Mouse (Mus musculus) megakaryocyte, embryonic 14.5 days (primary cell): ENCODE data around the gene Klhdc4.

Source experiments
- FLI1 ChIP-seq: IDR thresholded peaks from 2 replicates; pipeline ENCODE4 v1.6.1; 2012; ENCODE audit warnings: low read length, inconsistent platforms, mixed read lengths
- GATA1 ChIP-seq: IDR thresholded peaks from 3 replicates; pipeline ENCODE4 v1.6.1; 2012; ENCODE audit warnings: mixed read lengths, low read length, inconsistent platforms, borderline replicate concordance

- no peak for TF ChIP-seq GATA1
- no peak for TF ChIP-seq FLI1
Measured at GRCm38 (mm10) chr8:121773876-121774275, 55.5 kb downstream of the Klhdc4 start.
